Mouse (Mus musculus) liver, embryonic 14.5 days (tissue): ENCODE results near the gene Azin2. TPM values are rescaled to one million over a fixed set of nuclear protein-coding genes. Genes with fewer than 3 reads are reported as not detected.

Source experiments
- ATAC-seq: fragments of 200-750 bp; cut with Nextera tagmentation; 2 replicates; pipeline ENCODE4 v1.8.0; 2017; ENCODE audit warnings: moderate number of reproducible peaks, mild to moderate bottlenecking, moderate library complexity; ENCODE audit not compliant: insufficient read depth
- DNase-seq, 3 experiments: peaks; one replicate each; pipeline ENCODE4 v3.0.0-alpha.2; 2012 to 2013; ENCODE audit warnings: low read depth in 3 of 3, low spot score in 3 of 3
- H3K27ac ChIP-seq: fragments of 300-500 bp; sonication (generic); 2 replicates; pipeline ENCODE4 v1.5.1; 2014; ENCODE audit warnings: moderate library complexity, mild to moderate bottlenecking, control low read depth, inconsistent platforms
- H3K27me3 ChIP-seq: fragments of 300-500 bp; sonication (generic); 2 replicates; pipeline ENCODE4 v1.6.1; 2014; ENCODE audit warnings: mild to moderate bottlenecking, low read length, moderate library complexity; ENCODE audit not compliant: control insufficient read depth, insufficient read depth
- H3K36me3 ChIP-seq: fragments of 300-500 bp; sonication (generic); replicated peaks from 2 replicates; pipeline ENCODE4 v1.6.1; 2014; ENCODE audit warnings: low read depth; ENCODE audit not compliant: control insufficient read depth, insufficient read depth
- H3K4me1 ChIP-seq, 2 experiments: fragments of 200-500 bp in 1 of 2; fragments of 300-500 bp in 1 of 2; sonication (generic) in 1 of 2; replicated peaks; 2 replicates each; pipeline ENCODE4 v1.6.1; 2012 to 2014; ENCODE audit warnings: antibody characterized with exemption in 1 of 2, inconsistent platforms in 1 of 2, low read length in 1 of 2; ENCODE audit not compliant: control insufficient read depth in 2 of 2, insufficient read depth in 2 of 2
- H3K4me2 ChIP-seq: fragments of 300-500 bp; sonication (generic); 2 replicates; pipeline ENCODE4 v1.6.1; 2014; ENCODE audit warnings: low read depth, mild to moderate bottlenecking, control low read depth, moderate library complexity
- H3K4me3 ChIP-seq, 2 experiments: fragments of 200-500 bp in 1 of 2; fragments of 300-500 bp in 1 of 2; sonication (generic) in 1 of 2; 2 replicates each; pipeline ENCODE4 v1.5.1; 2012 to 2014; ENCODE audit warnings: low read depth in 2 of 2, low read length in 2 of 2, mild to moderate bottlenecking in 2 of 2, control low read depth in 1 of 2, inconsistent platforms in 1 of 2, moderate library complexity in 1 of 2; ENCODE audit not compliant: insufficient read depth in 1 of 2
- H3K9ac ChIP-seq: fragments of 300-500 bp; sonication (generic); replicated peaks from 2 replicates; pipeline ENCODE4 v1.6.1; 2014; ENCODE audit warnings: mild to moderate bottlenecking, control low read depth, moderate library complexity
- H3K9me3 ChIP-seq: fragments of 300-500 bp; sonication (generic); 2 replicates; pipeline ENCODE4 v1.6.1; 2016; ENCODE audit warnings: low read length, mixed read lengths; ENCODE audit not compliant: control insufficient read depth
- CTCF ChIP-seq: IDR thresholded peaks from 2 replicates; pipeline ENCODE4 v1.5.1; 2016; ENCODE audit warnings: antibody characterized with exemption, low read depth, control low read depth
- EP300 ChIP-seq: IDR thresholded peaks from 2 replicates; pipeline ENCODE4 v1.6.1; 2016; ENCODE audit warnings: antibody characterized with exemption, low read depth
- WGBS: fragments of 180-500 bp; shearing (Covaris S2); extraction: QIAGEN DNeasy Blood & Tissue Kit; methylation state at CpG from one replicate; pipeline ENCODE4 v1.1.7; 2014; ENCODE audit not compliant: insufficient replicate concordance; 5-methylcytosine and 5-hydroxymethylcytosine counted together
- polyA plus RNA-seq, 2 experiments: library from polyadenylated mRNA; depleted of rRNA in 1 of 2; stranded (reverse) in 1 of 2; unstranded in 1 of 2; fragments of >200 nt; fragmentation: Nextera tagmentation in 1 of 2; extraction: Ambion mirVana in 1 of 2; gene quantifications; 2 replicates each; pipeline versions ENCODE4 v1.2.1 to v1.2.3; 2012 to 2014

Azin2 gene
- polyA plus RNA-seq, 2 experiments: 0.27 to 0.47 TPM

DNA sequence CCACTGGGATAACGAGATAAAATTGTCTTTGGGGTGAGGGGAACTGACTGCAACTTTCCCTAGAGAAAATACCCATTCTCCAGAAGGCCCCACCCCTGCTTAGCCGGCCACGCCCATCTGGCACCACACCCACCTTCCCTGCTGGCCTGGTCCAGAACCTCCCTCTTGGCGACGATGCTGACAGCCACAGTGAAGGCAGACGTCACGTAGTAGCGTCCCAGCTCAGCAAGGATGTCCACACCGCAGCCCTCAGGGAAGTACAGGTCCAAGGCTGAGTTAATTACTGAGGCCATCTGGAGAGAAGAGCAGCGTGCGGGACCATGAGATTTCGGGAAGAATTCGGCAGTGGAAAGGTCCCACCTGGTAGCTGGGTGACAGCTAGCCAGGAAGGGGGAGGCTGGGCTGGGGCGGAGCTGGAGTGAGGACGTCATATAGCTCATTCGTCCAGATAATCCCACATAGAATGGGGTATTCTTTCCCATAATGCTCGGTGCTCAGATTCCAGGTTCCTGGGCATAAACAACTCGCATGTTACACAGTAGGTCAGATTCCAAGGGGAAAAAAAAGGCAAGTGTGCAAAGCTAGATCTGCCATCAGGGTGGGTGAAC lies 14.8 kb downstream of the Azin2 start:
- ATAC-seq (peak; percentile 43; the same call in 1 of the 2 replicates), DNase-seq (no peak)
- Histone ChIP-seq H3K9me3 (no peaks in the 10 kb centered on the region), H3K9ac (no peak overlapping the region), H3K4me2 (peak overlapping the region; percentile 15; the same call in 1 of the 2 replicates), H3K36me3 (no peaks in the 10 kb centered on the region), H3K4me3 (no peak overlapping the region), H3K4me1 (peaks cover 6 to 9% of the 10 kb centered on the region in 2 experiments; a peak in 3 of 4 replicates), H3K27ac (no peak overlapping the region), H3K27me3 (peaks cover 4% of the 10 kb centered on the region; the same call in 1 of the 2 replicates)
- WGBS: 15% methylated on average over 18 of the region's 18 CpGs
- TF ChIP-seq EP300: no peak
- TF ChIP-seq CTCF: no peak

DNA sequence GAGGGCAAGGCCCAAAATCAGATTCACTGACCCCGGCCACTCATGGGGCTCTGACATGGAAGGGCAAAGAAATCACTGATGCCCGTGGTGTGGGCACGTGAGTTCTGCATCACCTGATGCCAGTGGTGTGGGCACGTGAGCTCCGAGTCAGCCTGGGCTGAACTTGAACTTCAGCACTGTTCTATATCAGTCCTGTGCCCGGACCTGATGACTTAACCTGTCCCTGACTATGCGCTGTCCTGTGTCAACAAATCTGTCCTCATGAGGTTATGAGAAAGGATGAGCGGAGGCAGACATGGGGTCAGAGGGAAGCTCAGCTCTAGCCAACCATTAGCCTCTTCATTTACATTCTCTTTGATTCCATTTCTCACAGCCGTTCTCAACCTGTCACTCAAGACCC lies 15.5 kb downstream of the Azin2 start:
- Histone ChIP-seq H3K9ac (no peak overlapping the region), H3K27ac (no peak overlapping the region), H3K9me3 (no peaks in the 10 kb centered on the region), H3K4me2 (no peak overlapping the region), H3K4me3 (no peak overlapping the region), H3K36me3 (no peaks in the 10 kb centered on the region), H3K27me3 (peaks cover 4% of the 10 kb centered on the region; the same call in 1 of the 2 replicates), H3K4me1 (peaks cover 6 to 9% of the 10 kb centered on the region in 2 experiments; a peak in 3 of 4 replicates)
- 63% methylated on average over 9 of the region's 9 CpGs for WGBS
- TF ChIP-seq EP300 (no peak), CTCF (no peak)
- DNase-seq (no peak), ATAC-seq (no peak)

DNA sequence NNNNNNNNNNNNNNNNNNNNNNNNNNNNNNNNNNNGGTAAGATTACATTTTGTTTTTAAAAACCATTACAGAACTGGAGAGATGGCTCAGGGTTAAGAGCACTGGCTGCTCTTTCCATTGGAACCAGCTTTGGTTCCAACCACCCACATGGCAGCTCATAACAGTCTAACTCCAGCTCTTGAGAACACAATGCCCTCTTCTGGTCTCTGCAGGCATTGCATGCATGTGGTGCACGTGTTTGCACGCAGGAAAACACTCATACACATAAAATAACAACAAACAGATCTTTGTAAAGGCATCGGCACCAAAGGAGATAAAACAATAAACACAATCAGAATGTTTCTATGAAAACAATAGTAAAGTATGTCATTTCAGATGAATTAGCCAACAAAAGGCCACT lies 19.9 kb downstream of the Azin2 start:
- no peak overlapping the region for H3K27ac ChIP-seq
- H3K4me2 ChIP-seq: no peak overlapping the region
- H3K4me1 ChIP-seq: peaks cover 1 to 2% of the 10 kb centered on the region in 2 experiments; a peak in 2 of 4 replicates
- WGBS: 41% methylated on average over 3 of the region's 3 CpGs
- peak; percentile 64 for TF ChIP-seq CTCF
- no peak for TF ChIP-seq EP300
- ATAC-seq (no peak), DNase-seq (no peak)
- H3K9me3 ChIP-seq: no peaks in the 10 kb centered on the region
- H3K4me3 ChIP-seq: no peak overlapping the region
- H3K27me3 ChIP-seq: no peaks in the 10 kb centered on the region
- no peak overlapping the region for H3K9ac ChIP-seq
- H3K36me3 ChIP-seq: no peaks in the 10 kb centered on the region

DNA sequence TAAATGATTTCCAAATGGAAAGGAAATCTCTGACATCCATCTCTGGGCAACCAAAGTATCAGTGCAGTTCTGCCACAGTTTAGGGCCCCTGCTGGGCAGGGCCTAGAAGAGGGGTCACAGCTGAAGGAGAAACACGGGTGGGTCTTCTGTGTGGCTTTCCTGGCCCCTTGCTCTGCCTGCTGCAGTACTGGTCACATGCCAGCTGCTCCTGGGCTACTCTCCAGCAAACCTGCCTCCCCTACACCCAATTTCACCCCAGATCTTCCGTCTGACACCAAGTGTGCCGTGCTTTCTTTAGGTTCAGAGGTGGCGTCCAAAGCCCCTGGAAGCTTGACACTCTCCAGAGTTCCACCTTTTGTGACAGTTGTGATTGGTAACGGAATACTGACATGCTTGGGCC lies 26.6 kb downstream of the Azin2 start:
- no peak overlapping the region for H3K27ac ChIP-seq
- no peaks in the 10 kb centered on the region for H3K9me3 ChIP-seq
- DNase-seq: no peak
- no peak overlapping the region for H3K9ac ChIP-seq
- no peak for ATAC-seq
- no peaks in the 10 kb centered on the region for H3K27me3 ChIP-seq
- TF ChIP-seq CTCF: no peak
- TF ChIP-seq EP300: no peak
- H3K4me3 ChIP-seq: no peak overlapping the region
- H3K4me2 ChIP-seq: no peak overlapping the region
- no peaks in the 10 kb centered on the region for H3K36me3 ChIP-seq
- WGBS: 42% methylated on average over 5 of the region's 5 CpGs
- no peaks in the 10 kb centered on the region for H3K4me1 ChIP-seq

DNA sequence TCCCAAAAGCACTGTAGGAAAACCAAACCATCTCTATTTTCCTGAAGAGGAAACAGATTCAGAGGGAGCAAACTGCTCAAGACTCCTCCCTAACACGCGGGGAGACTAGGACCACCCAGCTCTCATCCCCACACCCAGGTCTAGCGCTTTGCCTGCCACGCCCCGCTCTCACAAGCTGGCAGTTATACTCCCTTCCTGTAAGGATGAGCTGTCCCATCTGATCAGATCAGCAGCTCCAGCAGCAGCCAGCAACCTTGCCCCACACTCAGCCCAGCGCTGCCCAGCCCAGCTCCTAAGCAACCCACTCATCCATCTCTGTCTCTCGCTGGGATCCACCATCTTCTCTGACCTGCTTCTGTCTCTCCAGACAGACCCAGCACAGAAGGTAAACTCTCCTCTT lies 29.5 kb downstream of the Azin2 start:
- TF ChIP-seq EP300: no peak
- TF ChIP-seq CTCF: no peak
- WGBS: 37% methylated on average over 7 of the region's 7 CpGs
- H3K9me3 ChIP-seq: no peaks in the 10 kb centered on the region
- H3K4me2 ChIP-seq: no peak overlapping the region
- ATAC-seq (no peak), DNase-seq (no peak)
- no peak overlapping the region for H3K9ac ChIP-seq
- H3K27me3 ChIP-seq: no peaks in the 10 kb centered on the region
- no peak overlapping the region for H3K27ac ChIP-seq
- H3K4me3 ChIP-seq: no peak overlapping the region
- H3K36me3 ChIP-seq: no peaks in the 10 kb centered on the region
- H3K4me1 ChIP-seq: no peaks in the 10 kb centered on the region
